Mouse (Mus musculus): ENCODE measurements around the gene Tbc1d23.

DNA sequence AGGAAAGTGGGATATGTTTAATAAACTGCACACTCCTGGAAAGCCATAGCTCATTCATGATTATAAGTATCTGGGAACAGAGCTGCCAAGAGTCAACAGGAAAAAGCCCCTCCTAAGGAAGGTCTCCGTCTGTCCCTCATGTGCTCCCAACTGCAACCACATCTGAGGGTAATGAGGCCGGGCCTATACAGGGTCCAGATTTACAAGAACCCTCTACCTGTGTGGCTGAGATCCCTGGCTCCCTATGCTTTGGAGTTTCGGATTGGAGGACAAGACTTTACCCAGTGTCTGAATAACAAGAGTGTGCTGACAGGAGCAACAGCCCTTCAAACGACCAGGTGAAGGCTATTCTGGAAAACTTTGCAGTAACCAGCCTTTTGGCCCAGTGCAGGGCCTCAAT, 73.6 kb downstream of the Tbc1d23 start:
- TF ChIP-seq GATA1 (IDR thresholded peaks at IDR 0.05; ENCODE audit: borderline replicate concordance, low read length) (no peak), FLI1 (IDR thresholded peaks at IDR 0.05; ENCODE audit: low read length) (no peak)

Measured in megakaryocyte, embryonic 14.5 days (primary cell).